Mouse (Mus musculus) myocyte (in vitro differentiated cells): Measurements from ENCODE around the gene Elk4. TPM values are rescaled to one million over a fixed set of nuclear protein-coding genes. Genes with fewer than 3 reads are reported as not detected.

Experiments
- H3K27me3 ChIP-seq: one replicate; pipeline ENCODE4 v1.6.1; 2011; ENCODE audit not compliant: control insufficient read depth, insufficient read depth, insufficient read length
- H3K36me3 ChIP-seq: one replicate; pipeline ENCODE4 v1.6.1; 2011; ENCODE audit not compliant: control insufficient read depth, insufficient read depth
- H3K4me2 ChIP-seq: one replicate; pipeline ENCODE4 v1.6.1; 2011; ENCODE audit warnings: low read depth, control low read depth
- H3K4me3 ChIP-seq: one replicate; pipeline ENCODE4 v1.5.1; 2011; ENCODE audit warnings: mild to moderate bottlenecking, control low read depth, moderate library complexity
- H3K79me2 ChIP-seq: one replicate; pipeline ENCODE4 v1.6.1; 2011; ENCODE audit not compliant: control insufficient read depth, insufficient read depth
- H3ac ChIP-seq: one replicate; pipeline ENCODE4 v1.6.1; 2011; ENCODE audit not compliant: control insufficient read depth, insufficient read length
- CEBPB ChIP-seq: IDR thresholded peaks from 2 replicates; pipeline ENCODE4 v1.6.1; 2011; ENCODE audit warnings: mild to moderate bottlenecking, moderate library complexity; ENCODE audit not compliant: poor library complexity, insufficient read depth, severe bottlenecking
- E2F4 ChIP-seq: IDR thresholded peaks from one replicate; pipeline ENCODE4 v1.6.1; 2011; ENCODE audit warnings: mild to moderate bottlenecking, control low read depth, moderate library complexity; ENCODE audit not compliant: insufficient read depth
- MAX ChIP-seq: IDR thresholded peaks from one replicate; pipeline ENCODE4 v1.6.1; 2011; ENCODE audit warnings: low read depth, mild to moderate bottlenecking, control low read depth
- MYOD1 ChIP-seq, 3 experiments: IDR thresholded peaks; one replicate each; pipeline ENCODE4 v1.6.1; 2011; ENCODE audit warnings: control low read depth in 2 of 3, low read depth in 2 of 3, mild to moderate bottlenecking in 2 of 3, moderate library complexity in 1 of 3; ENCODE audit not compliant: insufficient read length in 2 of 3, control insufficient read depth in 1 of 3
- MYOG ChIP-seq, 3 experiments: IDR thresholded peaks; one replicate each; pipeline ENCODE4 v1.6.1; 2011; ENCODE audit warnings: control low read depth in 2 of 3, low read depth in 2 of 3, mild to moderate bottlenecking in 2 of 3; ENCODE audit not compliant: insufficient read length in 2 of 3, control insufficient read depth in 1 of 3, insufficient read depth in 1 of 3
- POLR2A ChIP-seq: IDR thresholded peaks from one replicate; pipeline ENCODE4 v1.6.1; 2011; ENCODE audit warnings: low read depth, mild to moderate bottlenecking, control low read depth, moderate library complexity; ENCODE audit not compliant: insufficient read length
- POLR2AphosphoS2 ChIP-seq: IDR thresholded peaks from one replicate; pipeline ENCODE4 v1.6.1; 2011; ENCODE audit warnings: low read depth, control low read depth; ENCODE audit not compliant: insufficient read length
- REST ChIP-seq: IDR thresholded peaks from one replicate; pipeline ENCODE4 v1.6.1; 2011; ENCODE audit warnings: mild to moderate bottlenecking, control low read depth, moderate library complexity; ENCODE audit not compliant: insufficient read depth, insufficient read length
- SRF ChIP-seq: IDR thresholded peaks from one replicate; pipeline ENCODE4 v1.6.1; 2011; ENCODE audit warnings: low read depth; ENCODE audit not compliant: control insufficient read depth, insufficient read length
- TCF12 ChIP-seq: IDR thresholded peaks from one replicate; pipeline ENCODE4 v1.6.1; 2011; ENCODE audit warnings: mild to moderate bottlenecking, control low read depth; ENCODE audit not compliant: poor library complexity, insufficient read depth, severe bottlenecking
- TCF3 ChIP-seq: IDR thresholded peaks from one replicate; pipeline ENCODE4 v1.6.1; 2011; ENCODE audit warnings: low read depth, control low read depth; ENCODE audit not compliant: insufficient read length
- USF1 ChIP-seq: IDR thresholded peaks from one replicate; pipeline ENCODE4 v1.6.1; 2011; ENCODE audit warnings: low read depth, mild to moderate bottlenecking, control low read depth, moderate library complexity
- polyA plus RNA-seq: library from polyadenylated mRNA; unstranded; fragments of >200 nt; fragmentation: generic; extraction: Trizol; gene quantifications from one replicate; pipeline ENCODE4 v1.2.1, GENCODE M21; 2012; ENCODE audit warnings: missing spikeins

The Elk4 gene
- polyA plus RNA-seq, 1 experiment, result 12.4 TPM

DNA sequence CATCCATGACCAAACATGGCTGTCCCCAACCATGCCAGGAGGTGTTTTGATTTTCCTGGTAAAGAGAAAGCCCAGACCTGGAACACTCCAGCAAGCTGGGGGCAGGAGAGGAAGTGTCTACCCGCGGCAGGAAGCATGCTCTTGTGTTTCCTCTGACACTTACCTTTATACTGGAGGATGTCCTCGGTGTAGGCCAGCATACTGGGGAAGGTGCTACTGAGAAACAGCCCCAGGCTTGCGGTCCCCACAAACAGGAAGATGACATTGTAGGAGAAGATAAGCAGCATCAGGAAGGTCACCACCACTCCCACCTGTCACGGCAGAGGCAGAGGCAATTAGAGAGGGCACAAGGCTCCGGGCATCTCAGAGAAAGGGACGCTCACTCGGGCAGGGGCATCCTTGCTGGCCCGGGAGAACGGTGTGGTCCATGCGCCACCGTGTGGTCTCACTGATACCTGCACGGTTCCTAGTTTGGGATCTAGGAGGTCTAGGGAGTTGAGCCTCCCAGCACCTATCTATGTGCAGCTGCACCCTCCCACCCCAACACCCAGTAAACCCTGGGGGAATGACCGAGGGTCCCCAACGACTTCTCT lies 38.8 kb downstream of the Elk4 start:
- Histone ChIP-seq H3K4me2 (no peak overlapping the region), H3ac (no peak overlapping the region), H3K4me3 (no peak overlapping the region), H3K36me3 (no peaks in the 10 kb centered on the region), H3K79me2 (no peaks in the 10 kb centered on the region), H3K27me3 (no peaks in the 10 kb centered on the region)
- TF ChIP-seq CEBPB, result no peak
- TF ChIP-seq POLR2AphosphoS2, result no peak
- no peak for TF ChIP-seq MAX
- no peak for TF ChIP-seq TCF3
- TF ChIP-seq MYOG (IDR thresholded peaks at IDR 0.05; ENCODE audit: control insufficient read depth in 1 of 3, insufficient read depth in 1 of 3, insufficient read length in 2 of 3, low read depth in 2 of 3), result no peak
- no peak for TF ChIP-seq POLR2A
- TF ChIP-seq REST, result no peak
- no peak for TF ChIP-seq SRF
- no peak for TF ChIP-seq E2F4
- no peak for TF ChIP-seq TCF12

DNA sequence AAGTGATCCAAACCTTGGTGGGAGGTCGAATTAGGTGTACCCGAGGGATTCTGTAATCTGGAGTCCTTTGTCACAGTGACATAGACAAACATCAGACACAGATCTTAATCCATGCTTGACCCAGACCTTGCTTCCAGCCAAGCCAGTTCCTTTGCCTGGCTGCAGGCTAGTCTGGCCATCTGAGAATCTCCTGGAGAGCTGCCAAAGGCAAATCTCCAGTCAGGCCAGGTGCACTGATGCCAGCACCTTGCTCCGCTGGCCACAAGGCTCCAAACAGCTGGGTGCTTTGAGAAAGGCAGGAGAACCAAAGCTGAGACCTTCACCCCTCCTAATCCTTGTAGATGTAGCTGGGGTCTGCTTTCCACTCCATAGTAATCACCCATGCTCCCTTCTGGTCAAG lies 44.3 kb downstream of the Elk4 start:
- H3K36me3 ChIP-seq, result no peaks in the 10 kb centered on the region
- no peak for TF ChIP-seq POLR2A
- TF ChIP-seq TCF12, result no peak
- no peak for TF ChIP-seq POLR2AphosphoS2
- no peak for TF ChIP-seq CEBPB
- TF ChIP-seq E2F4, result no peak
- no peak for TF ChIP-seq SRF
- TF ChIP-seq MYOD1 (IDR thresholded peaks at IDR 0.05; ENCODE audit: control insufficient read depth in 1 of 3, insufficient read length in 2 of 3, low read depth in 2 of 3), result no peak
- no peak for TF ChIP-seq USF1
- TF ChIP-seq MYOG (IDR thresholded peaks at IDR 0.05; ENCODE audit: control insufficient read depth in 1 of 3, insufficient read depth in 1 of 3, insufficient read length in 2 of 3, low read depth in 2 of 3), result no peak
- no peak for TF ChIP-seq REST
- no peak for TF ChIP-seq MAX
- TF ChIP-seq TCF3, result no peak
- H3K4me3 ChIP-seq, result no peak overlapping the region
- peaks cover 13% of the 10 kb centered on the region for H3K27me3 ChIP-seq
- H3K79me2 ChIP-seq, result no peaks in the 10 kb centered on the region
- no peak overlapping the region for H3ac ChIP-seq
- H3K4me2 ChIP-seq, result no peak overlapping the region

DNA sequence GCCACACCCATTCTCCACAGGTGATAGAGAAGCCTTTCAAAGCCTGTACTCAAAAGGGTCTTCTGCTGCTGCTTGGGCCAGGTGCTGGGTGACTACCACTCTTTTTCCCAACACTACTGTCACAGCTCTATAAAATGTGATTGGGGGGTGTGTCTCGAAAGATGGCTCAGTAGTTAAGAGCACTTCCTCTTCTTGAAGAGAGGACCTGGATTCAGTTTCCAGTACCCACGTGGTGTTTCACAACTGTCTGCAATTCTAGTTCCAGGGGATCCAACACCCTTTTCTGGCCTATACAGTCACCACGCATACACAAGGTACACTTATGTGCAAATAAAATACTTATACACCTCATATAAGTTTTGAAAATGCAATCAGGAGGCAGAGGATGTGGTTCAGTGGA lies 47.0 kb downstream of the Elk4 start:
- no peaks in the 10 kb centered on the region for H3K36me3 ChIP-seq
- H3K4me3 ChIP-seq, result no peak overlapping the region
- H3K4me2 ChIP-seq, result no peak overlapping the region
- TF ChIP-seq TCF12 (no peak), MYOD1 (IDR thresholded peaks at IDR 0.05; ENCODE audit: control insufficient read depth in 1 of 3, insufficient read length in 2 of 3, low read depth in 2 of 3) (no peak), E2F4 (no peak), MYOG (IDR thresholded peaks at IDR 0.05; ENCODE audit: control insufficient read depth in 1 of 3, insufficient read depth in 1 of 3, insufficient read length in 2 of 3, low read depth in 2 of 3) (no peak), TCF3 (no peak), POLR2A (no peak), POLR2AphosphoS2 (no peak), USF1 (no peak), SRF (no peak), CEBPB (no peak), MAX (no peak), REST (no peak)
- no peak overlapping the region for H3ac ChIP-seq
- no peaks in the 10 kb centered on the region for H3K79me2 ChIP-seq
- H3K27me3 ChIP-seq, result peaks cover 22% of the 10 kb centered on the region

DNA sequence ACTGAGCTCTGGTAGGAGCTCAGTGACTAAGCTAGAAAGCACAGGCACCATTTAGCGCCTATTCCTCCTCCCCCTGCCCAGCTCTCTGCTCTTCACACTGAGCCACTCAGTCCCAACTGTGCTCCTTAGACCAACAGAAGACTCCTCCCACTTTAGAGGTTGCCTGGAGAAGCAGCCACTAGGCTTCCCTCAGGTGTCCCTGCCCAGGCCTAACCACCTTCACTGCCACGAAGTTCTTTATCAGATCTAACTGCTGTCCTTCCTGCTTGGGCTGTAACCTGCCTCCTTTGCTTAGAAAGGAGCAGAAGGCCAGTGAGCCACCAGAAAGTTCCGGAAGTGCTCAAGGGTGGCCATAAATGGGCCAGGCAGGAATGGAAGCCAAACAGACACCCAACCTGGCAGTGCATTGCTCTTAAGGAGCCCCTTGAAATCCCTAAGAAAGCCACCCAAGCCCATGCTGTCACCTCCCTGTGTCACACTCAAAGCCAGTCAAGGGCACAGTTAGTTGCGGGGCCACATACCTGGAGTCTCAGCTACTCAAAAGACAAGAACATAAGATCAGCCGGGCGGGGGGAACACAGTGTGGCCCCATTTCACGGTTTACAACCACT lies 47.8 kb downstream of the Elk4 start:
- peaks cover 29% of the 10 kb centered on the region for H3K27me3 ChIP-seq
- no peaks in the 10 kb centered on the region for H3K36me3 ChIP-seq
- H3K4me3 ChIP-seq, result no peak overlapping the region
- H3K4me2 ChIP-seq, result no peak overlapping the region
- TF ChIP-seq TCF12, result no peak
- TF ChIP-seq POLR2AphosphoS2, result no peak
- no peak for TF ChIP-seq MYOD1 (IDR thresholded peaks at IDR 0.05; ENCODE audit: control insufficient read depth in 1 of 3, insufficient read length in 2 of 3, low read depth in 2 of 3)
- no peak for TF ChIP-seq MAX
- no peak for TF ChIP-seq TCF3
- TF ChIP-seq POLR2A, result no peak
- TF ChIP-seq CEBPB, result no peak
- no peak for TF ChIP-seq MYOG (IDR thresholded peaks at IDR 0.05; ENCODE audit: control insufficient read depth in 1 of 3, insufficient read depth in 1 of 3, insufficient read length in 2 of 3, low read depth in 2 of 3)
- TF ChIP-seq REST, result no peak
- no peak for TF ChIP-seq E2F4
- H3K79me2 ChIP-seq, result no peaks in the 10 kb centered on the region
- no peak overlapping the region for H3ac ChIP-seq

DNA sequence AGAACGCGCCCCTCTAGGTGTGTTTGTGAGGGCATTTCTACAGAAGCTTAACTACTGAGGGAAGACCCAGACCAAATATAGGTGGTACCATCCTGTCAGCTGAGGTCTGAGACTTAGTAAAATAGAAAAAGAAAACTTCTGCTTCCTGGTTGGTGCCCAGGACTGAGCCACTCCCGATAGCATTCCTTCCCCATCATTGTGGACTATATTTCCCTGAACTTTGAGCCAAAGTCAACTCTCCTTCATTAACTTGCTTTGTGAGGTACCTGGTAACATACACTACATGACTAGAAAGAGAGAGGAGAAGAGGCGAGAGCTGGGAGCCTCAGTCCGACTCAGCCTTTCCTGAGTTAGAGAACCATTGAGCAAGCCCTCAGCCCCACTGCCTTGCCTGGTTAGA lies 51.2 kb downstream of the Elk4 start:
- Histone ChIP-seq H3K27me3 (peaks cover 48% of the 10 kb centered on the region), H3ac (no peak overlapping the region), H3K4me3 (no peak overlapping the region), H3K79me2 (no peaks in the 10 kb centered on the region), H3K36me3 (no peaks in the 10 kb centered on the region), H3K4me2 (no peak overlapping the region)
- TF ChIP-seq MYOD1 (IDR thresholded peaks at IDR 0.05; ENCODE audit: control insufficient read depth in 1 of 3, insufficient read length in 2 of 3, low read depth in 2 of 3) (no peak), USF1 (no peak), MAX (no peak), E2F4 (no peak), POLR2AphosphoS2 (no peak), TCF3 (no peak), CEBPB (no peak), POLR2A (no peak), TCF12 (no peak), SRF (no peak), MYOG (IDR thresholded peaks at IDR 0.05; ENCODE audit: control insufficient read depth in 1 of 3, insufficient read depth in 1 of 3, insufficient read length in 2 of 3, low read depth in 2 of 3) (no peak), REST (no peak)
